Mouse (Mus musculus) kidney, postnatal 14 days (tissue): ENCODE results near the gene Ndufs4.

ENCODE experiments used
- DNase-seq: peaks from one replicate; pipeline ENCODE4 v3.0.0; 2022; ENCODE audit warnings: mixed read lengths

The Ndufs4 gene

DNA sequence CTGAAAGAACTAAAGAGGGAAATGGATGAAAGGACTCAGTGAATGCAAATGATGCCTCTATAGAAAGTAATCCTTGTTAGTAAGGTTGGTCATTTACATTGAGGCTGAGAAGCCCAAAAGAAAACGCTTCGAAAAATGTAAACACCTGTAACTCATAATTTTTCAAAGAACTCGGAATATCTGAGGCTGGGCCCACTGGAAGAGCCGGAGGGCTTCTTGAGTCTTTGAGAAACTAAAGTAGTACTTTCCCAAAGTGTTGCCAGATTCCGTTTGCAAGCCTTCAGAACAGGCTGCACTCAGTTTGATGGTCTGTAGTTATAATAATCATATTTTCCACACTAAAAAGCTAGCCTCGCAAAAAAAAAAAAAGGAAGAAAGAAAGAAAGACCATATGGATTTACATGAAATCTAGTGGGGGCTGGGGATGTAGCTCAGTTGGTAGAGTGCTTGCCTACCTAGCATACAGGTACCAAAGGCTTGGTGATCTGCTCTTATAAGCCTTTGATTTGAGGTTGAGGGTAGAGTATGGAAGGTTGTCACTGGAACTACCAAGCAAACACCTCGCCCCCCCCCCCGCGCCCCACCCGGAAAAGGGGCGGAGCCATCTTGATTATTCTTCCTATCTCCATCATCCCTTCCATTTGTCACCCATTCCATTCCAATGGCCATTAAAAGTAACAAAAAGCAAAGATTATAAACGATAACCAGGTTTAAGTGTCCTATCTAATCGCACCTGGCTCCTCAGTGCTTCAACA is at the start of gene Ndufs4:
TSS of gene Ndufs4 (minus strand) at position 48 of the 755 bp plus-strand sequence.
- no peak for DNase-seq

DNA sequence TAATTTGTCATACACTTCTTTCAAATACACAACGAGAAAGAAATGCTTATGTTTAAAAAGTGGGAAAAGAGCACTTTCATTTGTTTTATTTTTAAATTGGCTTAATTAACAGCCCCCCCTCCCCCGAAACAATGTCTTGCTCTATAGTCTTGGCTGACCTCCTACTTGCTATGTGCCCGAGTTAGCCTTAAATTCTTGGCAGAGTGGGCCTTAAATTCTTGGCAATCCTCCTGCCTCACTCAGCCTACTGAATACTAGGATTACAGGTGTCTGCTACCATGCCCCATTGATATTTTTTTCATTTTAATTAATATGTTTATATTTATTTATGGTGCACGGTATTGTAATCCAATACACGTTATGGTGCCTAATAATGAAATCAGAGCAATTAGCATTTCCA is 44.4 kb upstream of the Ndufs4 start:
- DNase-seq = no peak

DNA sequence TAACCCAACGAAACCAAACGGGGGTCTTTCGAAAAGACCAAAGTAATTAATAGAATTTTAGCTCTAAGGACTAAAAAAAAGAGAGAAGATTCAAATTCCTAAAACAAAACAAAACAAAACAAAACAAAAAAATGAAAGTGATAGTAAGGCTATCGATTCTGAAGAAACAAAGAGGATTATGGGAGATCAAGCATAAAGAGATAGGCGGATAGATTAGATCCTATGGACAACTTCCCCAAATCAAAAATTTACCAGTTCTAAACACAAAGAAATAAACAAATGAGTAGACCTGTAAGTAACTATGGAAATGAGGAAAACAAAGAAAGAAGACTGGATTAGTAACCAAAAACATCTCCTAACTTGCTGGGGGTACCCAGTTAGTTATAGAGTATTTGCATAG is 37.2 kb upstream of the Ndufs4 start:
- no peak for DNase-seq

GRCm38 (mm10) chr13:114420235-114420634 is 32.2 kb upstream of the Ndufs4 start:
- no peak for DNase-seq

DNA sequence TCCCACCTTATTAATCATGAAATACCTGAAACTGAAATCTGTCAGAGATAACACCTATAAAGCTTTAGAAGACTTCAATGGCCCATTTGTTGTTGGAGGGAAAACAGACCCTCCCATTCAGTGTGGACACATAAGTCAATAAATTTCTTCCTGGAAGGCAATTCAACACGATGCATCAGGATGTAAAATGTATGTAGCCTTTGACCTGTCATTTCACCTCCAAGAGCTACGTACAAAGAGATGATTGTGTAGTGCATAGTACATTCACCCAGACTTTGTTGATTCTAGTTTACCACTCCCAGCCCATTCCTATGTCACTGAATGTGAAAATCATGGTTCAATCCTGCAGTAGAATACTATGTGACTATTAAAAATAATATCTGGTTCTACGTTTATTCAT is 31.3 kb upstream of the Ndufs4 start:
- DNase-seq = no peak

DNA sequence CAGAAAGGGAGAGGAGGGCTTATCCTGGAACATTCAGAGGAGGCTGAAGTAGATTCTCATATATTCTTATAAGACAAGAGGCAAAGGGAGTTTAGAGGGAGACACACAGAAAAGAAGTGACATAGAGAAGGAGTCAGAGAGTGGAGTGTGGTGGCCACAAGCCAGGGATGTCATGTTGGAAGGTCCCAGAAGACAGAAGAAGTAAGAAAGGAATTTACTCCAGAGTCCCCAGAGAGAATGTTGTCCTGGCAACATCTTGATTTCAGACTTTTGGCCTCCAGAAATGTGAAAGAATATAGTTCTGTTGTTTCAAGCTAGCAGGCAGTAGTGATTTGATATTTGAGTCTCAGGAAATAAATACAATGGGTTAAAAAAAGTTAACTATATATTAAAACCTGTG is 24.3 kb upstream of the Ndufs4 start:
- no peak for DNase-seq

- no peak for DNase-seq
These were observed 18.8 kb upstream of the Ndufs4 start for GRCm38 (mm10) chr13:114406866-114407265.

DNA sequence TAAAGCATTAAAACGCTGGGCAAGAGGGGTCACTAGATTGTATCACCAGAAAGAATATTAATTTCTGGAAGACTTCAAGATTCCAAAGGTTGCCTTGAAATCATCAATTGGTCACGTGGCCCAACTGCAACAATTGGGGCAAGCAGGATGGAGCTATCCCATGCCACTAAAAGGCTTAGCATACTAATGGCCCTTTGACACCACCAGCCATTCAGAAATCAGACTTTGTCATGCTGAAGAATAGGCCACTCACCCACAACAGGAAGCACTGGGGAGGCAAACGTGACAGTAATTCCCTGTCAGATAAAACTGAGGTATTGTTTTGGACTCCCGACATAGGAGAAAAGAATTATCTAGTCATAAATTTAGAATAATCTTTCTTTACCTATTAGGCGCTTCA is 18.4 kb upstream of the Ndufs4 start:
- DNase-seq = no peak

DNA sequence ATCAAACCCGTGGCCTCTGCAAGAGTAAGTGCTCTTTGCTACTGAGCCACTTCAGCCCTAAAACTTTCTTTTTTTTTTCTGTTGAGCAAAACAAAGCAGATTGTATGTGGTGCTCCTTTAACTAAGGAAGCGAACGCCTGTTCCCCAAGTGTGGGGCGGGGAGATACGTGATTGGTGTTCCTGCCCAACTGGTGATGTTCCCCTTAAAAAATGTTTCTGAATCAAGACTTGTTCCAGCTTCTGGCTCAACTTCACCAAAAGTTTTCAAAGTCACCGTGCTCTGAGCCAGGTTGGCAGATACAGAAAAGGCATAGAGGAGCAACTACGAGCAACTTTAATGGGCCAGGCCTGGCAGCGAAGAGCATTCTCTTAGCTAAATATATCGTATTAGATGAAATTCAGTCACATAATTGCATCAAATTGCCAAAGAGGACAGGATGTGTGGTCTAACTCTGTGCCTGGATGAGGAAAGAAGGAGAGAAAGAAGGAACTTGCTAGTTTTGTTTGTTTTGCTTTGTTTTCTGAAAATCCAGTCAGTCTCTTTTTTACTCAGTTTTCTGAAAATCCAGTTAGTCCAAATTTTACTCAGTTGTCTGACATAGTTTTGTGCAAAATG is 17.1 kb upstream of the Ndufs4 start:
- no peak for DNase-seq

DNA sequence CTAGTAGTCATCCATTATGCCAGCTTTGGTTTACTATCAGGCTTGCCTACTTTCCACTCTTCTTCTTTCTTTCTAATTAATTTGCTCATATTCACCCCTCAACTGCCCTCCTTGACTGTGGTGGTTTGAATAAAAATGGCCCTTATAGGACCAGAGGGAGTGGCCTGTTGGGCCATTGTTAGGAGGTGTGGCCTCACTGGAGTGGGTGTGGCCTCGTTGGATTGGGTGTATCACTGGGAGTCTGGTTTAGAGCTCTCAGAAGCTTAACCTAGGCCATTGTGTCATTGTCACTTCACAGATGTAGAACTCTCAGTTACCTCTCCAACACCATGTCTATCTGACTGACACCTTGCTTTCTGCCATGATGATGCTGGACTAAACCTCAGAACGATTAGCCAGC is 10.8 kb upstream of the Ndufs4 start:
- no peak for DNase-seq

GRCm38 (mm10) chr13:114397281-114397680 is 9.2 kb upstream of the Ndufs4 start:
- no peak for DNase-seq

DNA sequence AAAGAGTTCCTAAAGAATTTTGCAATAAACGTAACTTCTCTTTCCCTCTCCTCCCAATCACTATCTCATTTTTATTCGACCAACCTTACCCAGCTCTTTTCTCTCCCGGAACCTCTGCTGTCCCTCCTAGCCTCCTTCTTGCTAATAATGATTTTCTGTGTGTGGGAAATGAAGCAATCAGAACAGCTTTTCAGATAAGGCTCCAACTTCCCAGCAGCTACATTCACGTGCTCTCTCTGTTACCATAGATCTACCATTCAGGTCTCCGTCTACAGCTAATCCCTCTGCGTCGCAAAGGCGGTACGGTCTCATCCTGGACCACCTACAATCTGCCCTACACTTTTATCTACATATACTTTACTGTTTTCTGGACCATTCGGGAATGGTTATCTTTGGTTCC is 8.8 kb upstream of the Ndufs4 start:
- no peak for DNase-seq

DNA sequence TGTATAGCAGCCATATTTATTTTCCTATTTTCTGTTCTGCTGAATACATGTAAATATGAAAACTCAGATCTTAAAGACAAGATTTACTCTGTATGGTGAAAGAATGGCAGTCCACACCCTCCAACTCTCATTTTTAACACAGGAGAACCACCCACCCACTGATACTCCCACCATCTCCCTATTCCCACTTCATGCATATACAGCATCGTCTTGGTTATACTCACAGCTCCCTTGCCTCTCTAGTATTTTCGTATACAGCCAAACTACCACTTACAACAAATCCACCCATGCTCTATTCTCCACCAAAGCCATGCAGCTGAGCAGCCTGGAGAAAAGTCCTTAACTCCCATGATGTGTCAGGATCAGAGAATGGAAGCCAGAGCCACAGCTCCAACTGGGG is 6.7 kb upstream of the Ndufs4 start:
- DNase-seq = no peak

GRCm38 (mm10) chr13:114392501-114392900 is 4.4 kb upstream of the Ndufs4 start:
- no peak for DNase-seq

GRCm38 (mm10) chr13:114387521-114388171 is 412 bp downstream of the Ndufs4 start:
- peak; percentile 94 for DNase-seq

- DNase-seq = no peak
These were observed 977 bp downstream of the Ndufs4 start for GRCm38 (mm10) chr13:114387074-114387487.

DNA sequence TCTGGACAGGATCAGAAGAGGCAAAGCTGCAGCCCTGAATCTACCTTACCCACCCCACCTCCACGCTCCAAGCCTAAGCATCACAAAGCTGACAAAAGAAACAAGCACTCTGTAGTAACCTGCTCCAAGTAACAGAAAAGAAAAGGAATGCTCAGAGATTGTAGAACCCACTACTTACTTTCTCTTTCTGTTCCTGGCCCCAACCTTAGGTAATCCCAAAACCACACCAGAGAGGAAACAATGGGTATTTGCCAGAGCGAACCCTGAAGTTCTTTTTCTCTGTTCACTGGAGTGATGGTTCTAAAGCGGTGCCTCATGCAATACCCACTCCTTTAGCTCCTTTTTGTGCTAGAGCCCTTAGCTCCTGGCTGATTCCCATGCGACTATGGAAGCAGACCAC is 11.5 kb downstream of the Ndufs4 start:
- DNase-seq = no peak

DNA sequence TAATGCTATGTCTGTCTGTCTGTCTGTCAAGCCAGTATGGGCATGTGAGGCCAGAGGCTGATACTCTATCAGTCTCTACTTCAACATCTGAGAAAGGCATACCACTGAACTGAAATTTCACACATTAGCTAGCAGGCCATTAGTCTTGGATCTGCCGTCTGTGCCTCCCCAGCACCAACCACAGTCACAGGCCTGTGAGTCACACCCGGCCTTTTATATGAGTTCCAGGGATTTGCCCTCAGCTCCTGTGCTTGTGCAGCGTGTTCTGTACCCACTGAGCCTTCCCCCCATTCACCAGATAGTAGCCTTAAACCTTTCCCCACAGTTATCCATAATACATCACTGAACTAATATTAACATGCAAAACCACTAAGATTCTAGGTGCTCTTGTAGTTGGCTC is 26.0 kb downstream of the Ndufs4 start:
- DNase-seq = no peak

DNA sequence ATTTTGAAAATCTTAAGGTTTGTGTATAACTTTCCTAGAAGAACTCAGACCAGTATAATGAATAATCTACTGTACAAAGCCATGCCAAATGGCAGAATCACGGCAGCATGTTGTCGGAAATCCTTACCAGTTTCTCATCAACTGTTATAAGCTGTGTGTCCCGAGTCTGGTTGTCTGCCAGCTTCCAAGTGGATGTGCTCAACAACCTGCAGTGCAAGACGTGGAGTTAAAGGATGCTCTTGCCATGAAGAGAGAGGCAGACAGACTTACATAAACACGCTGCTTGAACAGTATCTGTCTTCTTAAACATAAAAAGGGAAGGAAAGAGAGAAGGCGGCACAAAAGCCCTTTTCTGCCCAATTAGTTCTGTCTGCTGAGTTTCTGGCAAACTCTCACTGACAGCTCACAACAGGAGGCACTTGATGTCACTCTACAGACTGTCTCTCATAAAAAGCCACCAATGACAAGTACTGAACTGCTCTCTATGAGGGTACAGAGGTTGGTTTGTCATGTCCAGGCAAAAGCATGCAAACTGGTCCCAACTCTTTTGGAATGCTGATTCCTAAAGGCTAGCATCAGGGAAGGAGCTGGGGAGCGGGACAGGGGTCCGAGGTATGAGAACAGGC is 36.6 kb downstream of the Ndufs4 start:
- no peak for DNase-seq

- DNase-seq = no peak
These were observed 42.9 kb downstream of the Ndufs4 start for GRCm38 (mm10) chr13:114344979-114345712.

GRCm38 (mm10) chr13:114344220-114344973 is 43.7 kb downstream of the Ndufs4 start:
- DNase-seq = no peak

- no peak for DNase-seq
These were observed 45.1 kb downstream of the Ndufs4 start for GRCm38 (mm10) chr13:114343001-114343400.
